Mouse (Mus musculus): ENCODE data around the gene Anxa6. TPM values are rescaled to one million over a fixed set of nuclear protein-coding genes. Genes with fewer than 3 reads are reported as not detected.
A peak's percentile ranks its signal among the peaks of the same experiment; 100 is the strongest.

The Anxa6 gene
- polyA plus RNA-seq, 1 experiment from 2014 or later: 340 TPM

DNA sequence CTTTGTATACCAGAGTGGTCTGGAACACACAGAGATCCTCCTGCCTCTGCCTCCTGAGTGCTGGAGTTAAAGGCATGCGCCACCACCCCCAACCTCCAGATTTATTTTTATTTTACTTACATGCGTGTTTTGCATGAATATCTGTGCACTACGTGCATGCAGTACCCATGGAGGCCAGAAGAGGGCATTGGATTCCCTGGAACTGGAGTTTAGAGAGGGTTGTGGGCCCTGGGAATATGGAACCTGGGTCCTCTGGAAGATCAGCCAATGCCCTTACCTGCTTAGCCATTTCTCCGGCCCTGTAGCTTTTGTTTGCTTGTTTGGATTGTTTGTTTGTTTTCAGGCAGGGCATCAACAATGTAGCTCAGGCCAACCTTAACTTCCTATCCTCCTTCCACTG lies 8.1 kb upstream of the Anxa6 start:
- Histone ChIP-seq H3K4me1 (ENCODE audit: control insufficient read depth, insufficient read depth, low read length) (peaks cover 3% of the 10 kb centered on the region; the same call in 1 of the 2 replicates), H3K9ac (ENCODE audit: low read length) (no peak overlapping the region), H3K9me3 (replicated peaks; ENCODE audit: control insufficient read depth, low read length) (no peaks in the 10 kb centered on the region), H3K27ac (ENCODE audit: low read length) (no peak overlapping the region), H3K27me3 (ENCODE audit: control insufficient read depth, insufficient read depth, low read length) (no peaks in the 10 kb centered on the region), H3K4me3 (ENCODE audit: low read length) (no peak overlapping the region), H3K36me3 (ENCODE audit: control insufficient read depth, insufficient read depth) (no peaks in the 10 kb centered on the region), H3K4me2 (ENCODE audit: low read depth, low read length) (no peak overlapping the region)
- WGBS: 86% methylated on average over 4 of the region's 4 CpGs
- no peak for ATAC-seq (replicated peaks; ENCODE audit: extremely low read depth, insufficient read depth, low FRiP score)

- Histone ChIP-seq H3K27me3 (ENCODE audit: control insufficient read depth, insufficient read depth, low read length) (no peaks in the 10 kb centered on the region), H3K4me1 (ENCODE audit: control insufficient read depth, insufficient read depth, low read length) (peaks cover 3% of the 10 kb centered on the region; the same call in 1 of the 2 replicates), H3K36me3 (ENCODE audit: control insufficient read depth, insufficient read depth) (no peaks in the 10 kb centered on the region), H3K27ac (ENCODE audit: low read length) (no peak overlapping the region), H3K9ac (ENCODE audit: low read length) (no peak overlapping the region; the same call in 1 of the 2 replicates), H3K4me3 (ENCODE audit: low read length) (no peak overlapping the region), H3K9me3 (replicated peaks; ENCODE audit: control insufficient read depth, low read length) (no peaks in the 10 kb centered on the region), H3K4me2 (ENCODE audit: low read depth, low read length) (no peak overlapping the region)
- peak; percentile 63 for ATAC-seq (replicated peaks; ENCODE audit: extremely low read depth, insufficient read depth, low FRiP score)
- 4% methylated on average over 9 of the region's 9 CpGs for WGBS
These were observed 6.3 kb upstream of the Anxa6 start for GRCm38 (mm10) chr11:55039591-55039990.

DNA sequence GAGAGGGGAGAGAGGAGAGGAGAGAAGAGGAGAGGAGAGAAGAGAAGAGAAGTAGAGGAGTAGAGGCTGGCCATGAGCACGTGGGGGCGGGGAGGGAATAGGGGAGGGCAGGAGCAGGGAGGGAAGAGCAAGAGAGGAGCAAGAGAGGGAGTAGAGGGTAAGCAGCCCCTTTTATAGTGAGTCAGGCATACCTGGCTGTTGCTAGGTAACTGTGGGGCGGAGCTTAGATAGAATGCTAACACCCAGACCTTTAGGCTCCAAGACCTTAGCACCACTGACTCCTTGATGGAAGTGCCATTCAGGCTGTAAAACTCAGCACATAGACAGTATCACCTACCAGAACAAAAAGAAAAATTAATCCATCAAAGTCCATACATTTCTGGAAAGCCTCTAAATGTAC lies 3.4 kb upstream of the Anxa6 start:
- Histone ChIP-seq H3K4me3 (ENCODE audit: low read length) (no peak overlapping the region), H3K27ac (ENCODE audit: low read length) (no peak overlapping the region), H3K4me1 (ENCODE audit: control insufficient read depth, insufficient read depth, low read length) (peaks cover 13% of the 10 kb centered on the region), H3K27me3 (ENCODE audit: control insufficient read depth, insufficient read depth, low read length) (no peaks in the 10 kb centered on the region), H3K9me3 (replicated peaks; ENCODE audit: control insufficient read depth, low read length) (no peaks in the 10 kb centered on the region), H3K36me3 (ENCODE audit: control insufficient read depth, insufficient read depth) (no peaks in the 10 kb centered on the region), H3K4me2 (ENCODE audit: low read depth, low read length) (no peak overlapping the region), H3K9ac (ENCODE audit: low read length) (no peak overlapping the region)
- ATAC-seq (replicated peaks; ENCODE audit: extremely low read depth, insufficient read depth, low FRiP score): no peak
- 39% methylated on average over 3 of the region's 3 CpGs for WGBS

- 5% methylated on average over 5 of the region's 5 CpGs for WGBS
- ATAC-seq (replicated peaks; ENCODE audit: extremely low read depth, insufficient read depth, low FRiP score): no peak
These were observed 959 bp downstream of the Anxa6 start for GRCm38 (mm10) chr11:55032286-55032685.

DNA sequence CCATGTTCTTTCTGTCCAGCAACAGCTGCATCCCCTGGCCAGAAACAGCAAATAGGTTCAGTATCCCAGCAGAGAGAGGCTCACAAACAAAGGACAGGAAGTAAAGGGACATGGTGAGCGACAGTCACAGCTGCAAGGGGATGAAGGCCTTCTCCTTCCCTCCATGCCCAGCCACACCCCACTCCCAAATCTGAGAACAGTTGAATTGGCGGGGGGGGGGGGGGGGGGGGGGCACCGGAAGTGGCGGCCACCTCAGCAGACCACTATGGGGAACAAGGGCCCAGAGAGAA lies 1.3 kb downstream of the Anxa6 start:
- peak overlapping the region; percentile 97 for H3K4me3 ChIP-seq (ENCODE audit: low read length)
- H3K4me1 ChIP-seq (ENCODE audit: control insufficient read depth, insufficient read depth, low read length): peaks cover 44% of the 10 kb centered on the region
- no peak for ATAC-seq (replicated peaks; ENCODE audit: extremely low read depth, insufficient read depth, low FRiP score)
- peak overlapping the region; percentile 94 for H3K4me2 ChIP-seq (ENCODE audit: low read depth, low read length)
- H3K9me3 ChIP-seq (replicated peaks; ENCODE audit: control insufficient read depth, low read length): no peaks in the 10 kb centered on the region
- 10% methylated on average over 1 of the region's 4 CpGs for WGBS
- peak overlapping the region; percentile 95 for H3K9ac ChIP-seq (ENCODE audit: low read length)
- no peaks in the 10 kb centered on the region for H3K27me3 ChIP-seq (ENCODE audit: control insufficient read depth, insufficient read depth, low read length)
- H3K36me3 ChIP-seq (ENCODE audit: control insufficient read depth, insufficient read depth): no peaks in the 10 kb centered on the region
- peak overlapping the region; percentile 94 for H3K27ac ChIP-seq (ENCODE audit: low read length)

More at GRCm38 (mm10) chr11:55032286-55032685, 959 bp downstream of the Anxa6 start:
- H3K4me2 ChIP-seq (ENCODE audit: low read depth, low read length): peak overlapping the region; percentile 94
- H3K4me3 ChIP-seq (ENCODE audit: low read length): peak overlapping the region; percentile 97
- H3K36me3 ChIP-seq (ENCODE audit: control insufficient read depth, insufficient read depth): no peaks in the 10 kb centered on the region
- peak overlapping the region; percentile 95 for H3K9ac ChIP-seq (ENCODE audit: low read length)
- no peaks in the 10 kb centered on the region for H3K27me3 ChIP-seq (ENCODE audit: control insufficient read depth, insufficient read depth, low read length)
- peaks cover 41% of the 10 kb centered on the region for H3K4me1 ChIP-seq (ENCODE audit: control insufficient read depth, insufficient read depth, low read length)
- H3K27ac ChIP-seq (ENCODE audit: low read length): peak overlapping the region; percentile 94
- no peaks in the 10 kb centered on the region for H3K9me3 ChIP-seq (replicated peaks; ENCODE audit: control insufficient read depth, low read length)

DNA sequence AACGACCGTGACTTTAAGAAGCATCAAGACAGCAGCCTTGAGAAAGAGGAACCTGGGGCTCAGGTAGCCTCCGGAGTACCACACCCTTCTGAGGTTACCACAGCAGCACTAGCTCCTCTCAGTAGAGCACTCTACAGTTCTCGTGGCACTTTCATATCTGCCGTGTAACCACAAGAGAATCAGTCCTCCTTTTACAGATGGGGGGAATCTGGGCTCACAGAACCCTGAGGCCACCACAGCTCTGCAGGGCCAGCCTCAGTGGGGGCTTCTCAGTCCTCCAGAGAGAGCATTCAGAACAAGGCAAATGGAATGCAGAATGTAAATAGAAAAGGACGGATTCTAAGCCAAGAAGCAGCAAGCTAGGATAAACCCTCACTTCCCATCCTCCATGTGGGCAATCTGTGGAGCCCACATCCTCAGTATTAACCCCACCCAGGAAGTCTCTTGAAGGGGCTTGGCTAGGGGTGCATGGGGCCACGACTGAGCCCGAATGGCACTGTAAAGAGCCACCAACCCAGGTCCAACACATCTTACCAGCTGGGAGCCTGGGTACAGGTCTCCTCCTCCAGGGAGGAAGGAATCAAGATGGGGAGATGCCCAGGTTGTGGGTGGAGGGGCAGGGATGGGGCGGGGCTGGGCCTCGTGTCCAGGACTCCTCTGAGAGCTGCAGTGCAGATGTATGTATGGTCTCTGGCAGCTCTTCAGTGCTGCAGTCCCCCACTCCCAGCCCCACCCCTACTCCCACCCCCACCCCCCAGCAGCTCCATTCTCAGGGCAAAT lies 1.8 kb downstream of the Anxa6 start:
- peak overlapping the region; percentile 94 for H3K27ac ChIP-seq (ENCODE audit: low read length)
- no peak for ATAC-seq (replicated peaks; ENCODE audit: extremely low read depth, insufficient read depth, low FRiP score)
- peaks cover 50% of the 10 kb centered on the region for H3K4me1 ChIP-seq (ENCODE audit: control insufficient read depth, insufficient read depth, low read length)
- no peaks in the 10 kb centered on the region for H3K27me3 ChIP-seq (ENCODE audit: control insufficient read depth, insufficient read depth, low read length)
- H3K9ac ChIP-seq (ENCODE audit: low read length): peak overlapping the region; percentile 95
- 0 out of 2 replicates have a peak, but pooled peaks cover 2% of the 10 kb centered on the region for H3K36me3 ChIP-seq (ENCODE audit: control insufficient read depth, insufficient read depth)
- peak overlapping the region; percentile 97 for H3K4me3 ChIP-seq (ENCODE audit: low read length)
- peak overlapping the region; percentile 94 for H3K4me2 ChIP-seq (ENCODE audit: low read depth, low read length)
- WGBS: 26% methylated on average over 10 of the region's 10 CpGs
- no peaks in the 10 kb centered on the region for H3K9me3 ChIP-seq (replicated peaks; ENCODE audit: control insufficient read depth, low read length)

GRCm38 (mm10) chr11:55028509-55028908 lies 4.7 kb downstream of the Anxa6 start:
- H3K4me1 ChIP-seq (ENCODE audit: control insufficient read depth, insufficient read depth, low read length): peaks cover 70% of the 10 kb centered on the region
- no peaks in the 10 kb centered on the region for H3K9me3 ChIP-seq (replicated peaks; ENCODE audit: control insufficient read depth, low read length)
- H3K27ac ChIP-seq (ENCODE audit: low read length): no peak overlapping the region
- peaks cover 9% of the 10 kb centered on the region; the same call in 1 of the 2 replicates for H3K36me3 ChIP-seq (ENCODE audit: control insufficient read depth, insufficient read depth)
- H3K9ac ChIP-seq (ENCODE audit: low read length): no peak overlapping the region
- no peaks in the 10 kb centered on the region for H3K27me3 ChIP-seq (ENCODE audit: control insufficient read depth, insufficient read depth, low read length)
- H3K4me3 ChIP-seq (ENCODE audit: low read length): no peak overlapping the region
- ATAC-seq (replicated peaks; ENCODE audit: extremely low read depth, insufficient read depth, low FRiP score): no peak
- no peak overlapping the region for H3K4me2 ChIP-seq (ENCODE audit: low read depth, low read length)
- WGBS: 60% methylated on average over 2 of the region's 2 CpGs

DNA sequence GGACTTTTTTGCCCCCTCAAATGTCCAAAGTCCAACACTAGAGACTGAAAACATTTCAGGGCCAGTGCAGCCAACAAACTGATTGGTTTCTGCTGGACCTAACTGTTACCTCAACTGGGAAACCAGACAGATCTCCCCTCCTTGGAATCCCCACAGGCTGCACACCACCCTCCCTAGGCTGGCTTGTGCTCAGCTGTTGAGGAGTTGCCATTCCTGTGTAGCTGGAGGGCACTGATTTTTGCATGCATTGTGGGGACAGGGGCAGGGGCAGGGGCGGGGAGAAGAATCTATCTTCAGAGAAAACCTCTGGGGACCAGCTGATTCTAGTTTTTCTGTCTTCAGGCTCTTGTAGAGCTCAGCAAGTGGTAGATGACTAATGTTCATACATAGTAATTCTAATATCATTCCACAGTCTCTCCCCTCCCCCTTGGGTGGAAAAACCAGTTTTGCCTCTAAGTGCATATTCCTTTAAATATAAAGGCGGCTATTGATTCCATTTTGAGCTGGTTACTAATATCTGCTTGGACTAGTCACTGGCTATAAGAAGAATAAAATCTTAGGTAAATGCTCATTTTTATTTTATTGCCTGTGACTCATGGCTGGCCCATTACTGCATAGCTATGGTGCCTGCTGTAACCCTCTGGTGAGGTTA lies 5.9 kb downstream of the Anxa6 start:
- Histone ChIP-seq H3K27me3 (ENCODE audit: control insufficient read depth, insufficient read depth, low read length) (no peaks in the 10 kb centered on the region), H3K9me3 (replicated peaks; ENCODE audit: control insufficient read depth, low read length) (no peaks in the 10 kb centered on the region), H3K27ac (ENCODE audit: low read length) (0 out of 2 replicates have a peak overlapping the region, but pooled peaks have one; percentile 44), H3K36me3 (ENCODE audit: control insufficient read depth, insufficient read depth) (peaks cover 9% of the 10 kb centered on the region; the same call in 1 of the 2 replicates), H3K9ac (ENCODE audit: low read length) (no peak overlapping the region), H3K4me2 (ENCODE audit: low read depth, low read length) (no peak overlapping the region), H3K4me3 (ENCODE audit: low read length) (no peak overlapping the region), H3K4me1 (ENCODE audit: control insufficient read depth, insufficient read depth, low read length) (peaks cover 79% of the 10 kb centered on the region)
- ATAC-seq (replicated peaks; ENCODE audit: extremely low read depth, insufficient read depth, low FRiP score): no peak
- 80% methylated on average over 2 of the region's 2 CpGs for WGBS

GRCm38 (mm10) chr11:55025896-55026295 lies 7.3 kb downstream of the Anxa6 start:
- H3K9ac ChIP-seq (ENCODE audit: low read length): no peak overlapping the region
- no peaks in the 10 kb centered on the region for H3K27me3 ChIP-seq (ENCODE audit: control insufficient read depth, insufficient read depth, low read length)
- no peak overlapping the region for H3K4me3 ChIP-seq (ENCODE audit: low read length)
- 52% methylated on average over 4 of the region's 4 CpGs for WGBS
- no peaks in the 10 kb centered on the region for H3K9me3 ChIP-seq (replicated peaks; ENCODE audit: control insufficient read depth, low read length)
- no peak for ATAC-seq (replicated peaks; ENCODE audit: extremely low read depth, insufficient read depth, low FRiP score)
- no peak overlapping the region for H3K4me2 ChIP-seq (ENCODE audit: low read depth, low read length)
- H3K36me3 ChIP-seq (ENCODE audit: control insufficient read depth, insufficient read depth): peaks cover 9% of the 10 kb centered on the region; the same call in 1 of the 2 replicates
- peaks cover 82% of the 10 kb centered on the region for H3K4me1 ChIP-seq (ENCODE audit: control insufficient read depth, insufficient read depth, low read length)
- H3K27ac ChIP-seq (ENCODE audit: low read length): peak overlapping the region; percentile 64
